Mouse (Mus musculus): ENCODE results near the gene Aunip. TPM values are rescaled to one million over a fixed set of nuclear protein-coding genes. Genes with fewer than 3 reads are reported as not detected.
"Not testable (repeated sequence)": the region's sequence is repeated elsewhere in the genome, so short reads cannot be mapped to it uniquely, and the experiment has no call there.

Gene Aunip
- total and polyA plus RNA-seq, 3 experiments = 8.1 to 18.7 (median 12.1) TPM

GRCm38 (mm10) chr4:134483696-134484095 is 27.1 kb upstream of the Aunip start:
- H3K9me3 ChIP-seq (replicated peaks) = no peaks in the 10 kb centered on the region
- TF ChIP-seq CTCF (IDR thresholded peaks at IDR 0.05; ENCODE audit: low read depth, low read length) = no peak
- TF ChIP-seq POLR2AphosphoS5 (IDR thresholded peaks at IDR 0.05; ENCODE audit: insufficient replicate concordance, low read depth, low read length) = no peak
- no peak for TF ChIP-seq TAL1 (conservative IDR thresholded peaks at IDR 0.05; ENCODE audit: low read depth, low read length)
- TF ChIP-seq GATA1 (IDR thresholded peaks at IDR 0.05; ENCODE audit: borderline replicate concordance, low read length) = no peak
- no peak for TF ChIP-seq GATA2 (IDR thresholded peaks at IDR 0.05; ENCODE audit: borderline replicate concordance, low read depth, low read length)
- DNase-seq (ENCODE audit: low spot score) = no peak

GRCm38 (mm10) chr4:134484231-134484630 is 26.6 kb upstream of the Aunip start:
- H3K27me3 ChIP-seq (ENCODE audit: insufficient read depth, low read length) = peaks cover 54% of the 10 kb centered on the region
- DNase-seq (ENCODE audit: low spot score) (no peak), ATAC-seq (ENCODE audit: extremely low read depth, insufficient number of reproducible peaks, low FRiP score, poor library complexity, severe bottlenecking) (no peak)
- H3K4me1 ChIP-seq (ENCODE audit: insufficient read depth, low read depth, low read length) = peaks cover 8% of the 10 kb centered on the region
- H3K36me3 ChIP-seq (replicated peaks) = no peaks in the 10 kb centered on the region
- H3K9me3 ChIP-seq (replicated peaks) = no peaks in the 10 kb centered on the region
- no peak overlapping the region for H3K4me3 ChIP-seq (ENCODE audit: low read depth, low read length)
- no peak for TF ChIP-seq GATA2 (IDR thresholded peaks at IDR 0.05; ENCODE audit: borderline replicate concordance, low read depth, low read length)
- TF ChIP-seq GATA1 (IDR thresholded peaks at IDR 0.05; ENCODE audit: borderline replicate concordance, low read length) = no peak
- no peak for TF ChIP-seq POLR2AphosphoS5 (IDR thresholded peaks at IDR 0.05; ENCODE audit: insufficient replicate concordance, low read depth, low read length)
- no peak for TF ChIP-seq CTCF (IDR thresholded peaks at IDR 0.05; ENCODE audit: low read depth, low read length)
- no peak for TF ChIP-seq TAL1 (conservative IDR thresholded peaks at IDR 0.05; ENCODE audit: low read depth, low read length)

More at GRCm38 (mm10) chr4:134483696-134484095, 27.1 kb upstream of the Aunip start:
- Histone ChIP-seq H3K4me3 (ENCODE audit: low read depth, low read length) (no peak overlapping the region), H3K36me3 (replicated peaks) (no peaks in the 10 kb centered on the region), H3K27me3 (ENCODE audit: insufficient read depth, low read length) (peaks cover 54% of the 10 kb centered on the region), H3K4me1 (ENCODE audit: insufficient read depth, low read depth, low read length) (peaks cover 8% of the 10 kb centered on the region)
- no peak for ATAC-seq (ENCODE audit: extremely low read depth, insufficient number of reproducible peaks, low FRiP score, poor library complexity, severe bottlenecking)

- no peak overlapping the region for H3K4me3 ChIP-seq (ENCODE audit: low read depth, low read length)
- ATAC-seq (ENCODE audit: extremely low read depth, insufficient number of reproducible peaks, low FRiP score, poor library complexity, severe bottlenecking) (no peak), DNase-seq (ENCODE audit: low spot score) (no peak)
- H3K27me3 ChIP-seq (ENCODE audit: insufficient read depth, low read length) = peaks cover 54% of the 10 kb centered on the region
- TF ChIP-seq GATA1 (IDR thresholded peaks at IDR 0.05; ENCODE audit: borderline replicate concordance, low read length) (no peak), GATA2 (IDR thresholded peaks at IDR 0.05; ENCODE audit: borderline replicate concordance, low read depth, low read length) (no peak)
- no peaks in the 10 kb centered on the region for H3K9me3 ChIP-seq (replicated peaks)
- no peaks in the 10 kb centered on the region for H3K36me3 ChIP-seq (replicated peaks)
- peaks cover 14% of the 10 kb centered on the region for H3K4me1 ChIP-seq (ENCODE audit: insufficient read depth, low read depth, low read length)
These were observed 25.5 kb upstream of the Aunip start for GRCm38 (mm10) chr4:134485151-134485900.

GRCm38 (mm10) chr4:134488211-134488610 is 22.6 kb upstream of the Aunip start:
- no peaks in the 10 kb centered on the region for H3K36me3 ChIP-seq (replicated peaks)
- no peaks in the 10 kb centered on the region for H3K9me3 ChIP-seq (replicated peaks)
- H3K27me3 ChIP-seq (ENCODE audit: insufficient read depth, low read length) = peaks cover 53% of the 10 kb centered on the region
- peaks cover 22% of the 10 kb centered on the region for H3K4me1 ChIP-seq (ENCODE audit: insufficient read depth, low read depth, low read length)
- ATAC-seq (ENCODE audit: extremely low read depth, insufficient number of reproducible peaks, low FRiP score, poor library complexity, severe bottlenecking) = no peak
- no peak for DNase-seq (ENCODE audit: low spot score)
- TF ChIP-seq GATA1 (IDR thresholded peaks at IDR 0.05; ENCODE audit: borderline replicate concordance, low read length) = no peak
- TF ChIP-seq TAL1 (conservative IDR thresholded peaks at IDR 0.05; ENCODE audit: low read depth, low read length) = no peak
- TF ChIP-seq POLR2AphosphoS5 (IDR thresholded peaks at IDR 0.05; ENCODE audit: insufficient replicate concordance, low read depth, low read length) = no peak
- no peak for TF ChIP-seq GATA2 (IDR thresholded peaks at IDR 0.05; ENCODE audit: borderline replicate concordance, low read depth, low read length)
- TF ChIP-seq CTCF (IDR thresholded peaks at IDR 0.05; ENCODE audit: low read depth, low read length) = no peak
- H3K4me3 ChIP-seq (ENCODE audit: low read depth, low read length) = no peak overlapping the region

- Histone ChIP-seq H3K36me3 (replicated peaks) (no peaks in the 10 kb centered on the region), H3K4me1 (ENCODE audit: insufficient read depth, low read depth, low read length) (peaks cover 39% of the 10 kb centered on the region), H3K9me3 (replicated peaks) (no peaks in the 10 kb centered on the region), H3K27me3 (ENCODE audit: insufficient read depth, low read length) (peaks cover 35% of the 10 kb centered on the region), H3K4me3 (ENCODE audit: low read depth, low read length) (no peak overlapping the region)
- DNase-seq (ENCODE audit: low spot score) (no peak), ATAC-seq (ENCODE audit: extremely low read depth, insufficient number of reproducible peaks, low FRiP score, poor library complexity, severe bottlenecking) (no peak)
- TF ChIP-seq GATA1 (IDR thresholded peaks at IDR 0.05; ENCODE audit: borderline replicate concordance, low read length) = no peak
- no peak for TF ChIP-seq POLR2AphosphoS5 (IDR thresholded peaks at IDR 0.05; ENCODE audit: insufficient replicate concordance, low read depth, low read length)
- TF ChIP-seq TAL1 (conservative IDR thresholded peaks at IDR 0.05; ENCODE audit: low read depth, low read length) = no peak
- no peak for TF ChIP-seq CTCF (IDR thresholded peaks at IDR 0.05; ENCODE audit: low read depth, low read length)
- no peak for TF ChIP-seq GATA2 (IDR thresholded peaks at IDR 0.05; ENCODE audit: borderline replicate concordance, low read depth, low read length)
These were observed 20.7 kb upstream of the Aunip start for GRCm38 (mm10) chr4:134489986-134490665.

GRCm38 (mm10) chr4:134491716-134492115 is 19.1 kb upstream of the Aunip start:
- TF ChIP-seq POLR2AphosphoS5 (IDR thresholded peaks at IDR 0.05; ENCODE audit: insufficient replicate concordance, low read depth, low read length) (no peak), TAL1 (conservative IDR thresholded peaks at IDR 0.05; ENCODE audit: low read depth, low read length) (no peak), GATA1 (IDR thresholded peaks at IDR 0.05; ENCODE audit: borderline replicate concordance, low read length) (no peak), GATA2 (IDR thresholded peaks at IDR 0.05; ENCODE audit: borderline replicate concordance, low read depth, low read length) (no peak), CTCF (IDR thresholded peaks at IDR 0.05; ENCODE audit: low read depth, low read length) (no peak)
- no peaks in the 10 kb centered on the region for H3K36me3 ChIP-seq (replicated peaks)
- H3K4me1 ChIP-seq (ENCODE audit: insufficient read depth, low read depth, low read length) = peaks cover 55% of the 10 kb centered on the region
- H3K4me3 ChIP-seq (ENCODE audit: low read depth, low read length) = no peak overlapping the region
- DNase-seq (ENCODE audit: low spot score) (no peak), ATAC-seq (ENCODE audit: extremely low read depth, insufficient number of reproducible peaks, low FRiP score, poor library complexity, severe bottlenecking) (no peak)
- no peaks in the 10 kb centered on the region for H3K9me3 ChIP-seq (replicated peaks)
- H3K27me3 ChIP-seq (ENCODE audit: insufficient read depth, low read length) = peaks cover 28% of the 10 kb centered on the region

GRCm38 (mm10) chr4:134494161-134494560 is 16.6 kb upstream of the Aunip start:
- Histone ChIP-seq H3K27me3 (ENCODE audit: insufficient read depth, low read length) (peaks cover 16% of the 10 kb centered on the region), H3K4me1 (ENCODE audit: insufficient read depth, low read depth, low read length) (peaks cover 79% of the 10 kb centered on the region)
- H3K4me3 ChIP-seq (ENCODE audit: low read depth, low read length) = not testable (repeated sequence)

More at GRCm38 (mm10) chr4:134494161-134494560, 16.6 kb upstream of the Aunip start:
- not testable (repeated sequence) for ATAC-seq (ENCODE audit: extremely low read depth, insufficient number of reproducible peaks, low FRiP score, poor library complexity, severe bottlenecking); H3K36me3 ChIP-seq (replicated peaks); DNase-seq (ENCODE audit: low spot score); H3K9me3 ChIP-seq (replicated peaks)

Measured in G1E (cell line).